Mouse (Mus musculus): ENCODE data around the gene Fem1a.

DNA sequence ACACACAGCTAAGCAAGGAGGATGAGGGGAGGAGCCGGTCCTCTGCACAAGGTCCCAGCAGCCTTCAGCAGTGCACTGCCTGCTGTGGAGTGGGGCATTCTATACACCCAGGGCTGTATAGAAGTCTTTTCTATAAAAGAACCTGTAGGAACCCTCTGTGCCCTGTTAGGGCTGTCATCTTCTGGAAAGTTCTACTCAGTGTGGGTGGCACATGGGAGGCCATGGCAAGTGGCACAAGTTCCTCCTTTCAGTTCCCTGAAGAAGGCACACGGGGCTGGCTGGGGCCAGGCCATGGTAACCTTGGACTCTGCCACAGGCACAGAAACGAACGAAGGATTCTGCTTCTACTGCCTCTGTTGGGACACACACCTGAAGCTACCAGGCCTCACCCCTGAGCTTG lies 8.4 kb downstream of the Fem1a start:
- no peak for TF ChIP-seq GATA1 (IDR thresholded peaks at IDR 0.05; ENCODE audit: borderline replicate concordance, low read length)
- no peak for TF ChIP-seq FLI1 (IDR thresholded peaks at IDR 0.05; ENCODE audit: low read length)
